Mouse (Mus musculus) cerebellum, adult 18-20 months (tissue): ENCODE results near the gene Rhod.
A peak's percentile ranks its signal among the peaks of the same experiment; 100 is the strongest.
"Not testable (repeated sequence)": the region's sequence is repeated elsewhere in the genome, so short reads cannot be mapped to it uniquely, and the experiment has no call there.

ENCODE experiments used
- DNase-seq, 2 experiments: peaks; one replicate each; pipeline ENCODE4 v3.0.0; 2021

Gene Rhod

DNA sequence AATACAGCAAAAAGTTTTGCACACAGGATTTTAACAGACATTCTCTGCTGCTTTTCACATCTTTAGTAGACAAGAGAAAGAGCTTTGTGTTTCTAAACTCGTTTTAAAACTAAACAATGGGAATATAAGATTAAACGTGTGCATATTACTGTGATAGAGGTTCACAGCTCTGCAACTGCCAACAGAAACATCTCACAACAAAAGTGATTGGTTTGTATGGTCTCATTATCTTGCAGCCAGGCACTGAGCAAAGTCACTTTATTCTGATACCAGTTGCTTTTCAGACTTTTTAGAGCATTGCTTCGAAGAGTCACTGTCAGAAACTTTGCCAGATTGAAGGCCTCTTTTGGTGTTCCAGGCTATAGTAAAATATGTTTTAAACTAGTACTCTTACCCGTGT is 40.3 kb downstream of the Rhod start:
- DNase-seq, result no peak

- no peak for DNase-seq
Measured at GRCm38 (mm10) chr19:4398630-4398948, 40.6 kb downstream of the Rhod start.

- DNase-seq, result peak; percentile 50 to 75
Measured at GRCm38 (mm10) chr19:4397798-4398629, 41.2 kb downstream of the Rhod start, which contains the start of gene Kdm2a. Kdm2a (minus strand) TSS chr19:4398285.

DNA sequence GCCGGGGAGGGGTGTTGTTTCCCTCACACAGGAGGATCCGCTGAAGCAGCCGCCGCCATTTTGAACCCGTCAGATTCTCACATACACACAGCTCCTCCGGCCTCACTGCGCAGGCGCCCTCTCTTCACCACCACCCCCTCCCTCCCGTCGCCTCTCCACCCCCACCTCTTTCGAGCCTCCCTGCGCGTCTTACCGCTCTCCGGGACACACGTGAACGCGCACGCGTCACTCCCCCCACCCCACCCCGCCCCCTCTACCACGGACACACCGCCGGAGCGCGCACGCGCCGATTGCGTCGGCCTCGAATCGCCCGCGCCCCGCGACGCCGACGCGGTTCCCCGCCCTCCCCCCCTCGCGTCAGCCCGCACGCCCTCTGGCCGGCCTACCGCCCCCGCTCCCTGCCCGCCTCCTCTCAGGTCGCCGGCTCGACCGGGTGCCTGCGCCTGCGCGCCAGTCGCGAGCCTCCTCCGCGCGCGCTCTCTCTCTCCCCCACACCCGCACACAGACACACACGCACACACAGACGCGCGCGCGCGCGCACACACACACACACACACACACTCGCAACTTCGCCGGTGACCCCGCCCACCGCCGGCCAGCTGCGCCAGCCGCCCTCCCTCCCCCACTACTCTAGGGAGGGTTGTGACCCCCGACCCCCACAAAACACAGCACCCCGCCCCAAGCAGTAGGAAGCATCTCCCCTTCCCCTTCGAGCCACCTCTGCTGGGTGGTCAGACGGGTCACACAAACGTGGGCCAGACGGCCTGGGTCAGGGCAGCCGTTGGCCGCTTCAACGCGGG is 42.0 kb downstream of the Rhod start:
- peak; percentile 97 for DNase-seq

- peak; percentile 35 to 51 for DNase-seq
Measured at GRCm38 (mm10) chr19:4396081-4396997, 42.9 kb downstream of the Rhod start.

DNA sequence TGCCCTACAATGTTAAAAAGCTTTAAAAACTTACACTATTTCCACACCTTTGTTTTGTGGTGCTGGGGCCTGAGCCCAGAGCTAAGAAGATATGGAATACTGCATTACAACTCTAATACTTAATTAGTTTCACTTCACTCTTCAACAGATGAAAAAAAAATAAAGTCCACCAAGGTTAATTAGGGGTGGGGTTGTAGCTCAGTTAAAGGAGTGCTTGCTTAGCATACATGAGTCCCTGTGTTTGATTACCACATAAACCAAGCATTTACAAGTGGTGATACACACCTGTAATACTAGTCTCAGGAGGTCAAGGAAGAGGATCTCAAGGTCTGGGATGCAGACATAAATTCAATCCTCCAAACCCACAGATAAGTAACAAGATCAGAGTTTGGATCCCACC is 52.0 kb downstream of the Rhod start:
- DNase-seq, result no peak

GRCm38 (mm10) chr19:4385026-4385425 is 54.2 kb downstream of the Rhod start:
- no peak for DNase-seq

DNA sequence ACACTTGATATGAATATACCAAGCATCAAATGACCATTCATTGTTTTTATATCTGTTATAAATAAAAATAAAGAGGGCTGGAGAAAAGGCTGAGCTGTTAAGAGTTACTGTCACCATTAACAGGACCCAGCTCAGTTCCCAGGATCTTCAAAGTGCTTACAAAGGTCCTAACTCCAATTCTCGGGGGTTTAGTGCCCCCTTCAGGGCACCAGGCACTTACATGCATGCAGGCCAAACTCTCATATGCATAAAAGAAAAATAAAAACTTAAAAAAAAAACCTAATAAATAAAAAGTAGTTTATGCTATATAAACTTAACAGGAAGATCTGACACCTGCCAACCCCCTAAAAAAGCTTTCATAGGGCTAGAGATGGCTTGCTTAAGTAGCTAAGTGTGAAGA is 54.9 kb downstream of the Rhod start:
- DNase-seq, result no peak

DNA sequence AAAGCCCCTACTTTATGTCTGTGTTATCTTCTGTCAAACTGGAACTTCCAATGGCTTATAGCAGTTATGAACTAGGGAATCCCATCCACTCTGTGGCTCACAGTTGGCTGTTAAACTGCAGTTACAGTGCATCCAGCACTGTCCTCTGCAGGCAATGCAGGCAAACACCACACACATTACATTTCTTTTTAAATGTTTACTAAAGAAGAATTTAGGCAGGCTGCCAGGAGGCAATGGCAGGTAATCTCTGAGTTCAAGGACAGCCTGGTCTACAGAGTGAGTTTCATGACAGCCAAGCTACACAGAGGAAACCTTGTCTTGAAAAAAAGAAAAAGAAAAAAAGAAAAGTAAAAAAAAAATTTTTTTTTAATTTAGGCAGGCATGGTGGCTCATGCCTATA is 55.9 kb downstream of the Rhod start:
- DNase-seq, result no peak

DNA sequence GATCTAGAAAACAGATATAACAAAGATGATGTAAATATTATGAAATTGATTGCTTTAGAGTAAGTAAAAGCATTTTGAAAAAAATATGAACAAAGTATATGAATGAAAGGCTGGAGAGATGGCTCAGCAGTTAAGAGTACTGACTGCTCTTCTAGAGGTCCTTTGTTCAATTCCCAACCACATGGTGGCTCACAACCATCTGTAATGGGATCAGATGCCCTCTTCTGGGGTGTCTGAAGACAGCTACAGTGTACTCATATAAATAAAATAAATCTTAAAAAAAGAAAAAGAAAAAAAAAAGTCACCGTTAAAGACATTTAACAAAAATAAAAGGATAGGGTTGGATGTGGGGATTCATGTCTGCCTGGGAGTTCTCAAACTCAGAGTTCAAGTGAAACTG is 56.9 kb downstream of the Rhod start:
- DNase-seq, result not testable (repeated sequence)
